Mouse (Mus musculus) lung, postnatal 0 days (tissue): Measurements from ENCODE around the gene Erc1.

Source experiments
- CTCF ChIP-seq: IDR thresholded peaks from 2 replicates; pipeline ENCODE4 v1.5.1; 2016; ENCODE audit warnings: antibody characterized with exemption, mild to moderate bottlenecking
- EP300 ChIP-seq: IDR thresholded peaks from 2 replicates; pipeline ENCODE4 v1.6.1; 2016; ENCODE audit warnings: antibody characterized with exemption, mild to moderate bottlenecking, control low read depth

GRCm38 (mm10) chr6:119662936-119663335 lies 185.0 kb downstream of the Erc1 start:
- TF ChIP-seq CTCF (no peak), EP300 (no peak)
